Mouse (Mus musculus): ENCODE data around the gene Ikbke.

DNA sequence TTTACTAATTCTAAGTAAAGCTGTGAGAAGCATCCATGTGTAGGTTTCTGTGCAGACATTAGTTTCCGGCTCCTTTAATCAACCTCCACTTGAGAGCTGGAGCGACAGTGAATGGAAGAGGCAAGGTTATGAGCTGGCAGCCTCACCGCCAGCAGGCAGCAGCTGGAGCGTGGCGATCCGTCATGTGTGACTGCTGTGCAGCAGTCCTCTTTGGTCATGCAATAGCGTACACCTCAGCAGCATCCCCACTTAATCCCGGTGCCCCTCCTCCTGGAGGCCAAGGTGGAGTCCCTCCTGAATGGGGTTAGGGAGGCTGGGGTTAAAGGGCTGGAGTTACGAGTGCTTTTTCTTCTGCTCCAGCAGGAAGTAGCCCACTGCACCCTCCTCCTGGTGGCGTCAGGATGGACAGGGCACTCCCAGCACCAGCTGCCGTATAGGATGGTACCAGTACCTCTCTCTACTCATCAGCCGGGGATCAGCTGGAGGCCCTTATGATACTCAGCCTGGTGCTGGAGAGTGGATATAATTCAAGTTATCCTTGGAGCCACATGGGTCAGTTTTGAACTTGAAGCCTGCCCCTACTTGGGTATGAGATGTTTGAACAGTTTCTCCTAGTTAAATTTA lies 54.4 kb downstream of the Ikbke start:
- TF ChIP-seq CTCF (IDR thresholded peaks at IDR 0.05; ENCODE audit: insufficient read depth, low read length) (no peak), POLR2A (IDR thresholded peaks at IDR 0.05; ENCODE audit: borderline replicate concordance, extremely low read depth, low read depth, low read length) (no peak)
